In genomic region chr15:102722500-102722931, GRCm38 (mm10) we compare ENCODE assay signal across 8 mouse cellular contexts. TPM values are rescaled to one million over a fixed set of nuclear protein-coding genes. Genes with fewer than 3 reads are reported as not detected.
DNase-seq lines count a peak whose midpoint lies in the region; ATAC-seq lines count a peak whose summit lies in the region.

No protein-coding gene starts in this region.

- H3K4me3 ChIP-seq in heart, embryonic 14.5 days (ENCODE audit: control insufficient read depth in 1 of 2, insufficient read depth in 1 of 2, low read depth in 1 of 2, low read length in 2 of 2): peak overlapping the region; percentile 40 to 78
- peak overlapping the region; percentile 80 for H3K4me3 ChIP-seq in embryonic facial prominence, embryonic 14.5 days (ENCODE audit: low read depth, low read length)
- peak overlapping the region; percentile 65 for H3K4me3 ChIP-seq in midbrain, embryonic 13.5 days (replicated peaks)

- peak; percentile 57 for ATAC-seq in heart, embryonic 14.5 days (ENCODE audit: insufficient number of reproducible peaks, insufficient read depth, low FRiP score, low read depth)
- ATAC-seq in embryonic facial prominence, embryonic 14.5 days (ENCODE audit: low read depth): peak; percentile 7; the same call in 1 of the 2 replicates
- ATAC-seq in midbrain, embryonic 13.5 days: peak; percentile 22

- H3K4me1 ChIP-seq in heart, embryonic 14.5 days (ENCODE audit: control insufficient read depth in 2 of 2, insufficient read depth in 2 of 2, low read length in 2 of 2): peaks cover 8 to 11% of the 10 kb centered on the region in 2 experiments; a peak in 3 of 4 replicates
- H3K4me1 ChIP-seq in embryonic facial prominence, embryonic 14.5 days (ENCODE audit: control insufficient read depth, insufficient read depth, low read length): peaks cover 13% of the 10 kb centered on the region
- H3K4me1 ChIP-seq in midbrain, embryonic 13.5 days (replicated peaks): peaks cover 15% of the 10 kb centered on the region

- H3K36me3 ChIP-seq in heart, embryonic 14.5 days (ENCODE audit: control insufficient read depth, insufficient read depth, low read length): peaks cover 23% of the 10 kb centered on the region
- peaks cover 19% of the 10 kb centered on the region for H3K36me3 ChIP-seq in embryonic facial prominence, embryonic 14.5 days (ENCODE audit: control insufficient read depth, insufficient read depth, low read length)
- peaks cover 18% of the 10 kb centered on the region for H3K36me3 ChIP-seq in midbrain, embryonic 13.5 days

- H3K27me3 ChIP-seq in heart, embryonic 14.5 days (ENCODE audit: control insufficient read depth, insufficient read depth, low read length): no peaks in the 10 kb centered on the region
- no peaks in the 10 kb centered on the region for H3K27me3 ChIP-seq in embryonic facial prominence, embryonic 14.5 days (replicated peaks; ENCODE audit: control insufficient read depth, insufficient read depth, low read length)
- no peaks in the 10 kb centered on the region for H3K27me3 ChIP-seq in midbrain, embryonic 13.5 days

- 0 out of 2 replicates have a peak overlapping the region, but pooled peaks have one; percentile 42 for H3K9ac ChIP-seq in heart, embryonic 14.5 days (ENCODE audit: low read length)
- H3K9ac ChIP-seq in embryonic facial prominence, embryonic 14.5 days (ENCODE audit: low read depth, low read length): peak overlapping the region; percentile 43; the same call in 1 of the 2 replicates
- no peak overlapping the region for H3K9ac ChIP-seq in midbrain, embryonic 13.5 days (replicated peaks)

- DNase-seq in heart, adult 9 months (ENCODE audit: low spot score in 2 of 2): no peak
- DNase-seq in embryonic facial prominence, embryonic 14.5 days (ENCODE audit: low spot score): peak; percentile 42
- DNase-seq in kidney, postnatal 4 days: peak; percentile 25 to 37
- no peak for DNase-seq in urinary bladder, postnatal 10 days (ENCODE audit: low spot score)
- no peak for DNase-seq in layer of hippocampus, postnatal 14 days (ENCODE audit: low spot score in 2 of 2)
- DNase-seq in cerebellum, adult 9-10 months: no peak

- H3K27ac ChIP-seq in heart, embryonic 14.5 days (replicated peaks in 1 of 2; ENCODE audit: control insufficient read depth in 1 of 2, insufficient read depth in 1 of 2, low read depth in 2 of 2, low read length in 2 of 2): peak overlapping the region; percentile 93 to 94
- H3K27ac ChIP-seq in embryonic facial prominence, embryonic 14.5 days (replicated peaks; ENCODE audit: low read depth, low read length): peak overlapping the region; percentile 67
- no peak overlapping the region for H3K27ac ChIP-seq in midbrain, embryonic 13.5 days

- no peaks in the 10 kb centered on the region for H3K9me3 ChIP-seq in heart, embryonic 14.5 days (ENCODE audit: control insufficient read depth, low read length)
- H3K9me3 ChIP-seq in embryonic facial prominence, embryonic 14.5 days (ENCODE audit: control insufficient read depth, low read length): no peaks in the 10 kb centered on the region
- H3K9me3 ChIP-seq in midbrain, embryonic 13.5 days: no peaks in the 10 kb centered on the region

- 28% methylated on average over 4 of the region's 4 CpGs for WGBS in heart, embryonic 14.5 days
- 28% methylated on average over 4 of the region's 4 CpGs for WGBS in embryonic facial prominence, embryonic 14.5 days
- 46% methylated on average over 4 of the region's 4 CpGs for WGBS in midbrain, embryonic 13.5 days

- peak overlapping the region; percentile 63 for H3K4me2 ChIP-seq in heart, embryonic 14.5 days (ENCODE audit: low read length)
- H3K4me2 ChIP-seq in embryonic facial prominence, embryonic 14.5 days (ENCODE audit: low read depth, low read length): peak overlapping the region; percentile 72
- peak overlapping the region; percentile 75 for H3K4me2 ChIP-seq in midbrain, embryonic 13.5 days (replicated peaks)

RNA-seq across cellular contexts. Expression of gene Calcoco1, which starts 0.5 kb away (rescaled TPM):
- 66.2 and 66.5 TPM in 2 replicates for polyA plus RNA-seq in heart, embryonic 14.5 days (2014; fragmentation: Nextera tagmentation; extraction: Ambion mirVana)
- polyA plus RNA-seq in embryonic facial prominence, embryonic 14.5 days (2014; fragmentation: Nextera tagmentation; extraction: Ambion mirVana): 51.1 and 51.9 TPM in 2 replicates
- 41.9 and 51.1 TPM in 2 replicates for polyA plus RNA-seq in midbrain, embryonic 13.5 days (2015; fragmentation: Nextera tagmentation; extraction: Ambion mirVana)
- total RNA-seq in layer of hippocampus, postnatal 14 days (2021): 10 to 100 TPM; 66.9 to 69.6 TPM

RNA-seq across cellular contexts. Expression of gene Atp5g2, which starts 50.4 kb away (rescaled TPM):
- polyA plus RNA-seq in heart, embryonic 14.5 days (2014; fragmentation: Nextera tagmentation; extraction: Ambion mirVana): 98.6 and 118 TPM in 2 replicates
- 82.9 and 94.1 TPM in 2 replicates for polyA plus RNA-seq in embryonic facial prominence, embryonic 14.5 days (2014; fragmentation: Nextera tagmentation; extraction: Ambion mirVana)
- 58.9 and 59.1 TPM in 2 replicates for polyA plus RNA-seq in midbrain, embryonic 13.5 days (2015; fragmentation: Nextera tagmentation; extraction: Ambion mirVana)
- total RNA-seq in layer of hippocampus, postnatal 14 days (2021): 10 to 100 TPM; 10.9 to 13.0 TPM

Comparison
In these comparisons a context has a peak if more than half of its experiments do, and no peak if none do; other contexts are left out.
1. ATAC-seq: peak in every context shown above with its lines; median percentile 57 in heart, embryonic 14.5 days; 22 in midbrain, embryonic 13.5 days; 7 in embryonic facial prominence, embryonic 14.5 days.
2. DNase-seq: peak in embryonic facial prominence, embryonic 14.5 days (single experiment) and kidney, postnatal 4 days (2 of 2); none in heart, adult 9 months (0 of 2), urinary bladder, postnatal 10 days (single experiment), layer of hippocampus, postnatal 14 days (0 of 2) and cerebellum, adult 9-10 months (single experiment).
3. Peak in every context shown above with its lines, with median percentiles within 50 percentile points of each other: H3K4me2 ChIP-seq and H3K4me3 ChIP-seq.